Mouse (Mus musculus) CH12.LX (cell line): Measurements from ENCODE around the gene Spryd3.

ENCODE experiments used
- CTCF ChIP-seq, 2 experiments: IDR thresholded peaks in 1 of 2; conservative IDR thresholded peaks in 1 of 2; 2 replicates each; pipeline ENCODE4 v1.5.1; 2011 to 2012; ENCODE audit warnings: low read depth in 2 of 2, low read length in 2 of 2, improper control_type of control experiment in 1 of 2, inconsistent platforms in 1 of 2, mild to moderate bottlenecking in 1 of 2, moderate library complexity in 1 of 2
- E2F4 ChIP-seq: IDR thresholded peaks from 2 replicates; pipeline ENCODE4 v1.6.1; 2011; ENCODE audit warnings: low read depth, low read length, improper control_type of control experiment; ENCODE audit not compliant: insufficient replicate concordance
- EP300 ChIP-seq: IDR thresholded peaks from 2 replicates; pipeline ENCODE4 v1.6.1; 2011; ENCODE audit warnings: low read length, improper control_type of control experiment
- KAT2A ChIP-seq: IDR thresholded peaks from 2 replicates; pipeline ENCODE4 v1.6.1; 2012; ENCODE audit warnings: low read length, improper control_type of control experiment, inconsistent platforms; ENCODE audit not compliant: insufficient replicate concordance
- MAZ ChIP-seq: IDR thresholded peaks from 2 replicates; pipeline ENCODE4 v1.6.1; 2012; ENCODE audit warnings: low read depth, mild to moderate bottlenecking, inconsistent platforms, low read length, improper control_type of control experiment, moderate library complexity
- POLR2A ChIP-seq: IDR thresholded peaks from 2 replicates; pipeline ENCODE4 v1.6.1; 2011; ENCODE audit warnings: low read depth, mild to moderate bottlenecking, improper control_type of control experiment, low read length
- SIN3A ChIP-seq: IDR thresholded peaks from 2 replicates; pipeline ENCODE4 v1.6.1; 2012; ENCODE audit warnings: low read length, improper control_type of control experiment, inconsistent platforms
- UBTF ChIP-seq: IDR thresholded peaks from 2 replicates; pipeline ENCODE4 v1.6.1; 2012; ENCODE audit warnings: low read depth, mild to moderate bottlenecking, inconsistent platforms, low read length, improper control_type of control experiment, moderate library complexity
- USF2 ChIP-seq: conservative IDR thresholded peaks from 2 replicates; pipeline ENCODE4 v1.6.1; 2011; ENCODE audit warnings: low read depth, low read length, improper control_type of control experiment
- ZNF384 ChIP-seq: IDR thresholded peaks from 2 replicates; pipeline ENCODE4 v1.6.1; 2012; ENCODE audit warnings: low read depth, low read length, improper control_type of control experiment, inconsistent platforms

DNA sequence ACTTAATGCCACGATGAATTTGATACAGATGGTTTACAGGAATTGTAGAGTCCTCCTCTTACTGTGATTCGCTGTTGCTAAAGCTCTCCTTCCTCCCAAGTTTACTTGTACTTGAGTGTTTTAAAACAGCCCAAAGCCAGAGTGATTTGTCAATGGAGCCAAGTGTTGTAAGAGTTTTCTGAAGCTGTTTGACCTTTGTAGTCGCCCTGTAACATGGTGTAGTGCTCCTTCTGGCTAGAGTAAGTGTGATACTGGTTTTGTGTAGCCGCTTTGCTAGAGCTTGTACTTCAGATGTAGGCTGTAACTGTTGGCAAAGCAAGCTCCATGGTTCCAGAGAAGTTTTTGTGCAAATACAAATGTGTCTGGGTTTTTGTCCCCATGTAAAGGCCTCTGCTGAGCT, 43.8 kb downstream of the Spryd3 start:
- no peak for TF ChIP-seq CTCF (conservative IDR thresholded peaks at IDR 0.05 in 1 of 2, IDR thresholded peaks at IDR 0.05 in 1 of 2; ENCODE audit: low read depth in 2 of 2, low read length in 2 of 2)
- no peak for TF ChIP-seq POLR2A
- no peak for TF ChIP-seq SIN3A
- TF ChIP-seq EP300 = no peak
- TF ChIP-seq UBTF = no peak
- TF ChIP-seq ZNF384 = no peak
- no peak for TF ChIP-seq E2F4
- no peak for TF ChIP-seq KAT2A
- TF ChIP-seq MAZ = no peak
- TF ChIP-seq USF2 = no peak
